Mouse (Mus musculus): ENCODE measurements around the gene Zfp777.

The Zfp777 gene

DNA sequence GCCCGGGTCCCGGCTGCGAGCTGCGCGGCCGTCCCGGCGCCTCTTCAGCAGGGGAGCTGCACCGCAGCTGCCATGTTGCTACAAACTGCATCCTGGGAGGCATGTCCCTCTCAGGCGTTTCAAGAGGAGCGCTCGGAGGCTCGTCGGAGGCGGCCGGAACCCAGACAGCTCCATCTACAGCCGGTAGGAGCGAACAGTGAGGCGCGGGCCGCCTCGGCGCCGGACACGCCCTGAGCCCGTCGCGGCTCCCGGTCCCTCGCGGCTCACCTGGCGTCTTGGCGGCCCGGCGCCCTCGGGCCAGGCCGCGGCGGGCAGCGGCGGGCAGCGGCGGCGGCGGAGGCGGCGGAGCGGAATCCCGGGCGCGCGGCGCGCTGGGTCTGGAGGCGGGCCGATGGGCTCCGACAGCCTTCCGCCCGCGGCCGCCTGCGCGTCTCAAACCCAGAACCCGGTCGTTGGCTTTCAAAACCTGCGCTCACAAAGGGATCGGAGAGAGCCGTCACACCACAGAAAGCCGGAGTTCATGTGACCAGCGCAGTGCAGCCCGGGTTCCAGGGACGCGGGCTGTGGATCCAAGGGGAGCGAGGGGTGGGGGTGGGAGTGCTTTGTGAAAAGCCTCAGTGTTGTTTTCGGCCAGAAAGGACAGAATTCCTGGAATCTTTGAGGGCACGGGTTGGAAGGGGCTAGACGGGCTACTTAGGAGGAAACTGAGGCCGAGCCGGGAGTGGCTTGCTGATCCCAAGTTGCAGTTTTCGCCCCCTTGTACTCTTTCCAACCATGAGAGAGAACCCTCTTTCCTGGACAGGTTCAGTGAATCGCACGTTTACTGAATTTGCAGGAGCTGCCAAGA, at the start of gene Zfp777:
Zfp777 (minus strand) TSS at position 486 of the 847 bp plus-strand sequence.
- no peaks in the 10 kb centered on the region for H3K27me3 ChIP-seq (ENCODE audit: control insufficient read depth, insufficient read depth, low read length, poor library complexity, severe bottlenecking)
- DNase-seq (ENCODE audit: low read depth, low spot score): peak; percentile 89
- H3K36me3 ChIP-seq (ENCODE audit: control insufficient read depth, insufficient read depth, low read length, poor library complexity, severe bottlenecking): peaks cover 3% of the 10 kb centered on the region; the same call in 1 of the 2 replicates

GRCm38 (mm10) chr6:48086957-48087715, 38.4 kb upstream of the Zfp777 start:
- DNase-seq (ENCODE audit: low read depth, low spot score): peak; percentile 78
- no peaks in the 10 kb centered on the region; the same call in 1 of the 2 replicates for H3K36me3 ChIP-seq (ENCODE audit: control insufficient read depth, insufficient read depth, low read length, poor library complexity, severe bottlenecking)
- no peaks in the 10 kb centered on the region for H3K27me3 ChIP-seq (ENCODE audit: control insufficient read depth, insufficient read depth, low read length, poor library complexity, severe bottlenecking)

GRCm38 (mm10) chr6:48086471-48086878, 37.8 kb upstream of the Zfp777 start, which contains the start of gene Zfp746:
Gene Zfp746 (minus strand): TSS chr6:48086593.
- H3K27me3 ChIP-seq (ENCODE audit: control insufficient read depth, insufficient read depth, low read length, poor library complexity, severe bottlenecking): no peaks in the 10 kb centered on the region
- H3K36me3 ChIP-seq (ENCODE audit: control insufficient read depth, insufficient read depth, low read length, poor library complexity, severe bottlenecking): peaks cover 6% of the 10 kb centered on the region
- DNase-seq (ENCODE audit: low read depth, low spot score): peak; percentile 95

DNA sequence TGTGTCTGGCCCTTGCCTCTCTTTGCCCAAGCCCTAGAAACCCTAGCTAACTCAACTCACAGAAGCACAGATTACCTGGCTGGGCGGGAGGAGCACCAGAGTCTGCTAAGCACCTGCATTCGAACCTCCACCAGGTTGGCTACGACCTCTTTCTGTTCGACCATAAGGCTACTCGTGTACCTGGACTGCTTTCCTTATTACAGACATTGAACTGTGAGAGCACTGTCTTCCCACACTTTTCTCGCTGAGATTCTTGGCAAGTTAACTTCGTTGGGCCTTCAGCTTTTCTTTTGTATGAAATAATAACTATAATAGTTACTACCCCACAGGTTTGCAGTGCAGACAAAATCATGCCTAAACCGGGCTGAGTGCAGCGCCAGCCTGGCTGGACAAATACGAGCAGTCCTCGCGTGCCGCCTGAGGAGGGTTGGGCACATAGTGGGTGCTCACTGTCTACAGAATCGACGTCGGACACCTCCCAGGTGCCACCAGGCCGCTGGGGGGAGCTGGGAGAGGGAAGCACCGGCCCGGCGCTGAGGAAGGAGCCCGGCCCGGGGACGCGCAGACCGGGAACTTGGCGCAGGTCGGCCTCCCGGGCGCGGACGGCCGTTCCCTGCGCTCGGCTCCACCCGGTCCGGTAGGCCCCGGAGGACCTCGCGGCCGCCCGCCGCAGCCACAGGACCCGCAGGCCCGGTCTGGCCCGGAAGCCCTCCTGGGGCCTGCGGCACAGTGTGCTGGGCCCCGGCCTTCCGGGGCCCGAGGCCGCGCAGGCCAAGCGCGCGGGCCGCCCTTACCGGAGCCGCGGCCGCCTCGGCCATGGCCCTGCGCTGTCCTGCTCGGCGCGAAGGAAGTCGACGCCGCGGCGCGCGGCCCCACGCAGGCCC, 37.1 kb upstream of the Zfp777 start:
- Histone ChIP-seq H3K27me3 (ENCODE audit: control insufficient read depth, insufficient read depth, low read length, poor library complexity, severe bottlenecking) (no peaks in the 10 kb centered on the region), H3K36me3 (ENCODE audit: control insufficient read depth, insufficient read depth, low read length, poor library complexity, severe bottlenecking) (peaks cover 12% of the 10 kb centered on the region)
- peak; percentile 74 for DNase-seq (ENCODE audit: low read depth, low spot score)

DNA sequence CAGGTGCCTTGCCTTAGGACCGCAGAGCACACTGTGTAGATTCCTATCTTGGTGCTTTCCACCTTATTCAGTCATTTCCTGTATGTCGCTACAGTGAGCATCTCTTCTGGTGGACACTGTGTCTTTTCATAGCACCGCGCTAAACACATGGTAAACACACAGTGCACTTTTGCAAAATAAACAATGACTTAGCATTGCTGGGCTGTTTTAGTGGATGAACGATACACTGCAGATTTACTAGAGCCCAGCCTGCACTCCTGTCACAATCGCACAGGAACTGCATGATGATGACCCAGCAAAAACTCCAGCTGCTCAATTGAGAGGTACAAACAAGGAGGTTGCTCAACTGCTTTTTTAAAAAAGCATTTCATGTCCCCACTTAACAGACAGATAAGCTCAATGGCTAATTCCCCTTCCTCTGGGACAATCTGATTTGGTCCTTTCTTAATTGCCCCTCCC, 35.1 kb upstream of the Zfp777 start:
- peaks cover 20% of the 10 kb centered on the region for H3K36me3 ChIP-seq (ENCODE audit: control insufficient read depth, insufficient read depth, low read length, poor library complexity, severe bottlenecking)
- H3K27me3 ChIP-seq (ENCODE audit: control insufficient read depth, insufficient read depth, low read length, poor library complexity, severe bottlenecking): no peaks in the 10 kb centered on the region
- no peak for DNase-seq (ENCODE audit: low read depth, low spot score)

DNA sequence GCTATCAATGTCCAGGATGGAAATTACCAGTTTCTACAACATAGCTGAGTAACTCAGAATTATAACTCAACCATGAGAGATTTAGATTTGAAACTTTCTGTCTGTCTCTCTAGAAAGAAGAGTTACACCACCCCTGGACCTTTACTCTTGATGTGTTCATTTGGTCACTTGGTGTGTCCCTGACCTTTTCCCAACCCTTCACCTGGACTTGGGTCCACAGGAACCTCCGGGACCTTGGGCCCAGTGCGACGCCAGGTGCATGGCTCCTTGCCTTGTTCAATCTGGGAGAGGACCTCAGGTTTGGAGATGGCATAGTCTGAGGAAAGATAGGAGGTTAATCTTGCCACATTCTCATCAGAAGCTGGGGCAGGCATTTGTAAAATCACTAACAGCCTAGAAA, 33.2 kb upstream of the Zfp777 start:
- Histone ChIP-seq H3K27me3 (ENCODE audit: control insufficient read depth, insufficient read depth, low read length, poor library complexity, severe bottlenecking) (no peaks in the 10 kb centered on the region), H3K36me3 (ENCODE audit: control insufficient read depth, insufficient read depth, low read length, poor library complexity, severe bottlenecking) (peaks cover 21% of the 10 kb centered on the region)
- DNase-seq (ENCODE audit: low read depth, low spot score): no peak

DNA sequence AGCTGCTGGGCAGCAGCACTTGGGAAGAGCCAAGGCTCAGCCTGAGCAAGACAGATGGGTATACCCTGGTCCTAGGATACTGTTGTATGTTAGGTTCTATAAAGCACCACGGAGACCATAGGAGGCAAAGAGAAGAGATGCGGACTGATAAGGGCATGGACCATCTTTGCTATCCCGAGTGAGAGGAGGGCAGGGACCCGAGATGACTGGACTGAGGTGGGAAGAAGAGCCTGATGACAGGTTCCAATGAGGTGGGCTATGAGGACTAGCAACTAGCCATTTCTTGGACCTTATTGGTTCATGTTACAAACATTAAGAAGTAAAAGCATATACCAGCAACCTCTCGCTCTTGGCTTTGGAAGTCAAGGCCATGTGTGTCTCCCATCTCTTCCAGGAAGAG, 32.3 kb upstream of the Zfp777 start:
- DNase-seq (ENCODE audit: low read depth, low spot score): no peak
- Histone ChIP-seq H3K36me3 (ENCODE audit: control insufficient read depth, insufficient read depth, low read length, poor library complexity, severe bottlenecking) (peaks cover 24% of the 10 kb centered on the region), H3K27me3 (ENCODE audit: control insufficient read depth, insufficient read depth, low read length, poor library complexity, severe bottlenecking) (no peaks in the 10 kb centered on the region)

DNA sequence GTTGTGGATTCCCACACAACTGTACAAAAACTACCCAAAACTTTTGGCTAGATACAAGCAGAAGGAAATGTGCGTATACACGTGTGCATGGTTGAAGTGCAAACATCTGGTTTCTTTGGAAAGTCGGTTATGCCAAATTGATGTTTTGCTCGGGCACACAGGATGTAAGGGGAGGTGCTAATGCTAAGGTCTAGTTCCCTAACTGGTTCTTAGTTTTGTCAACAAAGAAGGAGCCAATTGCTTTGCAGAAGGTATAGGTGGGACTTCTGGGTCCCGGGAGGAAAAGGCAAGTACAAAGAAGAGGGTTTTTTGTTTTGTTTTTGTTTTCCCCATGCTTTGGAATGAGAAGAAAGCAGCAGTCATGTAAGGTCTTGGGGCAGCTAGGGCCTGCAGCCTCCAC, 24.6 kb upstream of the Zfp777 start:
- peaks cover 7% of the 10 kb centered on the region; the same call in 1 of the 2 replicates for H3K36me3 ChIP-seq (ENCODE audit: control insufficient read depth, insufficient read depth, low read length, poor library complexity, severe bottlenecking)
- DNase-seq (ENCODE audit: low read depth, low spot score): peak; percentile 50
- H3K27me3 ChIP-seq (ENCODE audit: control insufficient read depth, insufficient read depth, low read length, poor library complexity, severe bottlenecking): no peaks in the 10 kb centered on the region

- no peaks in the 10 kb centered on the region for H3K27me3 ChIP-seq (ENCODE audit: control insufficient read depth, insufficient read depth, low read length, poor library complexity, severe bottlenecking)
- no peak for DNase-seq (ENCODE audit: low read depth, low spot score)
- H3K36me3 ChIP-seq (ENCODE audit: control insufficient read depth, insufficient read depth, low read length, poor library complexity, severe bottlenecking): peaks cover 17% of the 10 kb centered on the region
These were observed 18.8 kb upstream of the Zfp777 start for GRCm38 (mm10) chr6:48067492-48067891.

DNA sequence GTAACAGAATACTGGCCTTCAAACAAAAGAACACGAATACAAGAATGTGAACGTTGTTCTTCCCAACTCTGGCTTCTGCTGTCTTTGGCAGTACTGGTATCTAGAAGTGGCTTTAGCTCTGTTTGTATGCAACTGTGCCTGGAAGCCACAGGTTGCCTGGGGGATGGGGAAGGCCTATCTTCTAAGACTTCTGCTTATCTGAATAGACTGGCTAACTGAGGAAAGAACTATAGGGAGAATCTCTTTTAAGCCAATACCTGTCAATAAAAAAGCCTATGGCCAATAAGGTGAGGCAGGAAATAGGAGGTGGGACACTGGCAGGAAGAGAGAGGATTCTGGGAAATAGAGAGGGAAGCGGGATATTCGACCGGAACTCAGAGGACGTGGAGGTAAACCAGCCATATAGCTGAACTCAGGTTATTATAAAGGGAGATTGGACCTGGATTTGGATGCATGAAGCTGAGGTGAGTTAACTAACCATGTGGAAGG, 16.9 kb upstream of the Zfp777 start:
- no peak for DNase-seq (ENCODE audit: low read depth, low spot score)
- H3K27me3 ChIP-seq (ENCODE audit: control insufficient read depth, insufficient read depth, low read length, poor library complexity, severe bottlenecking): no peaks in the 10 kb centered on the region
- H3K36me3 ChIP-seq (ENCODE audit: control insufficient read depth, insufficient read depth, low read length, poor library complexity, severe bottlenecking): peaks cover 17% of the 10 kb centered on the region

GRCm38 (mm10) chr6:48064451-48064850, 15.7 kb upstream of the Zfp777 start:
- Histone ChIP-seq H3K36me3 (ENCODE audit: control insufficient read depth, insufficient read depth, low read length, poor library complexity, severe bottlenecking) (peaks cover 17% of the 10 kb centered on the region), H3K27me3 (ENCODE audit: control insufficient read depth, insufficient read depth, low read length, poor library complexity, severe bottlenecking) (no peaks in the 10 kb centered on the region)
- DNase-seq (ENCODE audit: low read depth, low spot score): no peak

GRCm38 (mm10) chr6:48063940-48064339, 15.2 kb upstream of the Zfp777 start:
- peaks cover 17% of the 10 kb centered on the region for H3K36me3 ChIP-seq (ENCODE audit: control insufficient read depth, insufficient read depth, low read length, poor library complexity, severe bottlenecking)
- DNase-seq (ENCODE audit: low read depth, low spot score): no peak

DNA sequence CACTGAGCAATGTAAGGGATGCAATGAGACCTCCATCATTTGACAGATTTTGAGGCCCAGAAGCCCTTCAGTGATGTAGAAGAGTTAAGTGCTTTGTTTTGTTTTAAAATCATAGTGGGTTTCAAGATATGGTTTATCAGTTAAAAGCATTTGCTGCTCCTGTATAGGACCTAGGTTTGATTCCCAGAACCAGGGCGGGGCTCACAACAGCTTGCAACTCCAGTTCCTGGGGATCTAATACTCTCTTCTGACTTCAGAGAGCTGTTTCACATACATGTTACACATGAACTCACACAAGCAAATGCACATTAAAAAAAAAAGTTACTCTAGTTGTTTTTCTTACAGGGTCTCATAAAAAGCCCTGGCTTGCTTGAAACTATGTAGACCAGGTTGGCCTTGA, 12.2 kb upstream of the Zfp777 start:
- no peaks in the 10 kb centered on the region for H3K27me3 ChIP-seq (ENCODE audit: control insufficient read depth, insufficient read depth, low read length, poor library complexity, severe bottlenecking)
- DNase-seq (ENCODE audit: low read depth, low spot score): no peak
- H3K36me3 ChIP-seq (ENCODE audit: control insufficient read depth, insufficient read depth, low read length, poor library complexity, severe bottlenecking): peaks cover 8% of the 10 kb centered on the region

More at GRCm38 (mm10) chr6:48063940-48064339, 15.2 kb upstream of the Zfp777 start:
- H3K27me3 ChIP-seq (ENCODE audit: control insufficient read depth, insufficient read depth, low read length, poor library complexity, severe bottlenecking): no peaks in the 10 kb centered on the region

GRCm38 (mm10) chr6:48060421-48060820, 11.7 kb upstream of the Zfp777 start:
- no peaks in the 10 kb centered on the region for H3K27me3 ChIP-seq (ENCODE audit: control insufficient read depth, insufficient read depth, low read length, poor library complexity, severe bottlenecking)
- no peak for DNase-seq (ENCODE audit: low read depth, low spot score)
- H3K36me3 ChIP-seq (ENCODE audit: control insufficient read depth, insufficient read depth, low read length, poor library complexity, severe bottlenecking): peaks cover 5% of the 10 kb centered on the region
